Mouse (Mus musculus) midbrain, embryonic 11.5 days (tissue): ENCODE measurements around the gene Zfp296. TPM values are rescaled to one million over a fixed set of nuclear protein-coding genes. Genes with fewer than 3 reads are reported as not detected.
A peak's percentile ranks its signal among the peaks of the same experiment; 100 is the strongest.

Source experiments
- ATAC-seq: fragments of 200-750 bp; cut with Nextera tagmentation; 2 replicates; pipeline ENCODE4 v1.8.0; 2017; ENCODE audit warnings: moderate TSS enrichment, moderate library complexity; ENCODE audit not compliant: low FRiP score
- DNase-seq: peaks from one replicate; pipeline ENCODE4 v3.0.0; 2015; ENCODE audit warnings: low spot score; ENCODE audit errors: missing footprints
- H3K27ac ChIP-seq: fragments of 300-500 bp; sonication (generic); 2 replicates; pipeline ENCODE4 v1.5.1; 2014; ENCODE audit warnings: low read depth, low read length
- H3K27me3 ChIP-seq: fragments of 300-500 bp; sonication (generic); 2 replicates; pipeline ENCODE4 v1.6.1; 2014; ENCODE audit warnings: mild to moderate bottlenecking, low read length, moderate library complexity, mixed read lengths; ENCODE audit not compliant: control insufficient read depth, insufficient read depth
- H3K36me3 ChIP-seq: fragments of 300-500 bp; sonication (generic); 2 replicates; pipeline ENCODE4 v1.6.1; 2014; ENCODE audit warnings: mild to moderate bottlenecking, low read length, moderate library complexity, mixed read lengths; ENCODE audit not compliant: control insufficient read depth, insufficient read depth
- H3K4me1 ChIP-seq: fragments of 300-500 bp; sonication (generic); 2 replicates; pipeline ENCODE4 v1.6.1; 2014; ENCODE audit warnings: low read length; ENCODE audit not compliant: control insufficient read depth, insufficient read depth
- H3K4me2 ChIP-seq: fragments of 300-500 bp; sonication (generic); 2 replicates; pipeline ENCODE4 v1.6.1; 2014; ENCODE audit warnings: mild to moderate bottlenecking, moderate library complexity
- H3K4me3 ChIP-seq: fragments of 300-500 bp; sonication (generic); 2 replicates; pipeline ENCODE4 v1.5.1; 2014; ENCODE audit warnings: low read depth, low read length
- H3K9ac ChIP-seq: fragments of 300-500 bp; sonication (generic); 2 replicates; pipeline ENCODE4 v1.6.1; 2014; ENCODE audit warnings: low read length
- H3K9me3 ChIP-seq: fragments of 300-500 bp; sonication (generic); 2 replicates; pipeline ENCODE4 v1.6.1; 2016; ENCODE audit warnings: low read length; ENCODE audit not compliant: control insufficient read depth
- WGBS: fragments of 180-500 bp; shearing (Covaris S2); extraction: QIAGEN DNeasy Blood & Tissue Kit; methylation state at CpG from one replicate; pipeline ENCODE4 v1.1.7; 2014; 5-methylcytosine and 5-hydroxymethylcytosine counted together
- polyA plus RNA-seq: library from polyadenylated mRNA; unstranded; fragments of >200 nt; fragmentation: Nextera tagmentation; extraction: Ambion mirVana; gene quantifications from 2 replicates; pipeline ENCODE4 v1.2.1, GENCODE M21; 2014

The Zfp296 gene
- polyA plus RNA-seq, 1 experiment from 2014 or later = 0.20 TPM

DNA sequence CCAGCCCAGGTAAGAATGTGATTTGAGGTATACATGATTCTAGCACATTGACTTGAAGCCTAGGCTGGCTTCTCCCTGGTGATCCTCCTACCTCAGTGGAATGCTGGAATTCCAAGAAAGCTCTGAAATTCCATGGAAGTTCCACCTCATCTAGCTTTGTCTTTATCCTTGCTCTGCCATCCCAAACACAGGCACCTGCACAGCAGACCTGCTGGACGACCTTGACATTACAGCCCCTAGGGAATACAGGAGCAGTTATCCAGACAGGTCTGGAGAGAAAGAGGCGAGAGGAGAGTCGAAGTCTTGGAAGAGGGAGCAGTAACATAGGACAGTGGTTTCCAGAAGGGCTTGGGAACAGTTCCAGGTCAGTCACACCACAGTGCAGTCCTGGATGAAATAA lies 7.4 kb upstream of the Zfp296 start:
- Histone ChIP-seq H3K4me2 (no peak overlapping the region), H3K36me3 (peaks cover 7% of the 10 kb centered on the region), H3K9ac (no peak overlapping the region), H3K4me1 (peaks cover 6% of the 10 kb centered on the region; the same call in 1 of the 2 replicates), H3K27me3 (peaks cover 2% of the 10 kb centered on the region; the same call in 1 of the 2 replicates), H3K9me3 (no peaks in the 10 kb centered on the region; the same call in 1 of the 2 replicates), H3K27ac (no peak overlapping the region), H3K4me3 (no peak overlapping the region)
- DNase-seq (no peak), ATAC-seq (no peak)
- 90% methylated on average over 3 of the region's 3 CpGs for WGBS

DNA sequence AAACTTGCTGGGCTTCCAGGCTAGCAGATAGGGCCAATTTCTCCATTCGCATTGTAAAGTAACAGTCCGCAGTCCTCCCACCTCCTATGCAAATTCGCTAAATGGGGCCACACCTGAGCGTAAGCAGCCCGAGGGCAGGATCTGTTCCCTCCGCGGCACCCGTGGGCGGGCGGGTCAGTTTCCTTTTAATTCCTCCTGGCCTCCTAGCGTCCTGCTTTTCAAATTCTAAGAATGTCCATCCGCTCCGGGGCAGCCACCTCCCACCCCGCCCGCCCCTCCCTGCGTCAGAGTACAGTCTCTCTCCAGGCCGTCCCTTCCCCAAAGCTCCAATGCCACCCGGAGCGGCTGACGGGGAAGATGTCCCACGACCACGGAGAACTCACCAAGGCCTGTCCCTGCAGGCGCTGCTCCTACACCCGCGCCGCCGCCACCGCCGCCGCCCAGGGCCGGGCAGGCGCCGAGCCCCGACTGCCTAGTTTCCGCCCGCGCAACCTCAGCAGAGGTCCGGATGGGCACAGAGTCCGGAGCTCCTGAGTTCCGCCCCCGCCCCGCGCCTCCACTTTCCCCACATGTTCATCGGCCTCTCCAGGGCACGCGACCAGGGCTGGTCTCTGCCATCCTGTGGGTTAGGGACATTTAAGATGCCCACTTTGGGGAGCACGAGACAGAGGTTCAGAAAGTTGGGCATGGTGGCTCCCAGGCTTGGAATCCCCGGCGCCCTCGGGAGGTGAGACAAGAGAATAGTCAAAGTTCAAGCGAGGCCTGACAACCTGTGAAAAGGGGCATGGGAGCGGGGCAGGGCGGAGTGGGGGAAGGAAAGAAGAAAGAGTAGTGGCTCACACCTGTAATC lies 3.9 kb upstream of the Zfp296 start:
- H3K4me3 ChIP-seq = peak overlapping the region; percentile 86
- under 1% methylated on average over 53 of the region's 53 CpGs for WGBS
- H3K9me3 ChIP-seq = no peaks in the 10 kb centered on the region
- ATAC-seq = peak; percentile 83
- H3K9ac ChIP-seq = peak overlapping the region; percentile 86
- H3K27ac ChIP-seq = peak overlapping the region; percentile 45; the same call in 1 of the 2 replicates
- peaks cover 2% of the 10 kb centered on the region; the same call in 1 of the 2 replicates for H3K36me3 ChIP-seq
- H3K27me3 ChIP-seq = peaks cover 29% of the 10 kb centered on the region
- peaks cover 11% of the 10 kb centered on the region for H3K4me1 ChIP-seq
- H3K4me2 ChIP-seq = peak overlapping the region; percentile 67
- DNase-seq = peak; percentile 99

DNA sequence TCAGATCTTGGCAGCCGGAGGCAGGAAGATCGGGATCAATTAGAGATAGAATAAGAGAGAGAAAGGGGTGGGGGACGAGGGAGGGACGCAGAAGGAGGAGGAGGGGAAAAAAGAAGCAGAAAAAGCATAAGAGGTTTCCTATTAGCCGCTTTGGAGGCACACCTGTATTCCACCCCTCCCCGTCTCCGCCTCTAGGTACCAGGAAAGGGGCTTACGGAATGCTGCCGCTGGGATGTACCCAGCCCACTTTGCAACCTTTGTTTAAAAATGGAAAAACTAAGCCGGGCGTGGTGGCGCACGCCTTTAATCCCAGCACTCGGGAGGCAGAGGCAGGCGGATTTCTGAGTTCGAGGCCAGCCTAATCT lies 3.3 kb upstream of the Zfp296 start:
- Histone ChIP-seq H3K4me1 (peaks cover 11% of the 10 kb centered on the region), H3K4me2 (peak overlapping the region; percentile 67), H3K9ac (peak overlapping the region; percentile 86), H3K4me3 (peak overlapping the region; percentile 86), H3K9me3 (no peaks in the 10 kb centered on the region), H3K36me3 (peaks cover 1% of the 10 kb centered on the region; the same call in 1 of the 2 replicates), H3K27ac (no peak overlapping the region), H3K27me3 (peaks cover 35% of the 10 kb centered on the region)
- ATAC-seq (no peak), DNase-seq (no peak)
- whole genome bisulfite sequencing = 24% methylated on average over 16 of the region's 16 CpGs

GRCm38 (mm10) chr7:19575559-19575958 lies 1.5 kb upstream of the Zfp296 start:
- ATAC-seq (no peak), DNase-seq (peak; percentile 59)
- Histone ChIP-seq H3K4me2 (no peak overlapping the region), H3K9me3 (no peaks in the 10 kb centered on the region), H3K9ac (no peak overlapping the region), H3K27ac (no peak overlapping the region), H3K27me3 (peaks cover 45% of the 10 kb centered on the region), H3K4me3 (no peak overlapping the region), H3K36me3 (no peaks in the 10 kb centered on the region), H3K4me1 (peaks cover 11% of the 10 kb centered on the region)
- 62% methylated on average over 3 of the region's 3 CpGs for WGBS

DNA sequence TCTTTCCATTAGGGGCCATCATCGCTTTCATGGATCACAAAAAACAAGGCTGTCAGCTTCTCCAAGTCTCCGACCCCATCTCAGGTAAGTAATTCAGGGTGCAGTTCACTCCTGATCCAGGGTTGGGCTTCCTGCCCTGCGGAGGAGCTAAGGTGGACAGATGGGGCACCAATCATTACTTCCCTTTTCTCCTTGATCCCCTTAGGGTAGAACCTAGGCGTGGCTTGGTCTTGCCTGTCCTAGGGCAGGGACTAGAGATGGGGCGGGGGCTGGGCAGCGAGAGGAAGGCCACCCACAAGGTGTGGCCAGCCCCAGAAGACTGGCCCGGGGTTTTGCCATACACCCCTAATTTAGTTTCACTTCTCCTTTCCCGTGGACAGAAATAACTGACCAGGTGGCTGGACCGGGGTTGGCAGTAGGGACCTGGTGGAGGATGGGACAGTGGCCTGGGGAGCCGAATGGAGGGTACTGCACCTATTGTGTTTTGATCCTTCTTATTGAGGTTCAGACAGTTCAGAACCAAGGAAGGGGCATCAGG lies 859 bp downstream of the Zfp296 start:
- H3K27ac ChIP-seq = no peak overlapping the region
- no peak overlapping the region for H3K9ac ChIP-seq
- 0 out of 2 replicates have a peak, but pooled peaks cover 3% of the 10 kb centered on the region for H3K36me3 ChIP-seq
- no peaks in the 10 kb centered on the region for H3K9me3 ChIP-seq
- H3K4me3 ChIP-seq = no peak overlapping the region; the same call in 1 of the 2 replicates
- peaks cover 45% of the 10 kb centered on the region for H3K27me3 ChIP-seq
- H3K4me1 ChIP-seq = peaks cover 6% of the 10 kb centered on the region
- peak overlapping the region; percentile 53 for H3K4me2 ChIP-seq
- DNase-seq (peak; percentile 87), ATAC-seq (no peak)
- WGBS = 20% methylated on average over 10 of the region's 10 CpGs

DNA sequence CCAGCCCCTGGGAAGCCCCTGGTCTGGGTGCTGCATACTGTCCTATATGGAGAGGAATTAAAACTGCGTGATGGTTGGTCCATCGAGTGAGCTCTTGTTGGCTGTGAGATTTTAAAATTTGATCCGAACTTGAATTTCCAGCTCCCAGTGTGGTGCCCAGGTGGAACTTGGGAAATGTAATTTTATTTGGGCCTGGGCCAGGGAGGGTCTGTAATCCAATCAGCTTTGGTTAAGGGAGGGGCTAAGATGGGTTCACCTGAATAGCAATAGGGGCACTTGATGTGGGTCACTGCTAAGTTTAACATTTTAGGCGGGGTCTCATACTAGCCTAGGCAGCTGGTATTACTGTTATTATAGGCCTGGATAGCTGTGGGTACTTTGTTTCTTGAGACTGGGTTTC lies 1.3 kb downstream of the Zfp296 start:
- Histone ChIP-seq H3K4me2 (no peak overlapping the region), H3K27me3 (peaks cover 45% of the 10 kb centered on the region), H3K9me3 (no peaks in the 10 kb centered on the region)

GRCm38 (mm10) chr7:19579751-19580150 lies 2.7 kb downstream of the Zfp296 start:
- Histone ChIP-seq H3K27ac (no peak overlapping the region), H3K4me1 (peaks cover 6% of the 10 kb centered on the region), H3K4me2 (no peak overlapping the region), H3K4me3 (no peak overlapping the region), H3K9ac (no peak overlapping the region), H3K36me3 (peaks cover 17% of the 10 kb centered on the region), H3K27me3 (peaks cover 42% of the 10 kb centered on the region), H3K9me3 (no peaks in the 10 kb centered on the region)
- ATAC-seq (no peak), DNase-seq (no peak)
- WGBS = 84% methylated on average over 10 of the region's 10 CpGs

More for the DNA sequence above, 1.3 kb downstream of the Zfp296 start:
- peak; percentile 68 for DNase-seq
- peaks cover 6% of the 10 kb centered on the region for H3K4me1 ChIP-seq
- H3K9ac ChIP-seq = no peak overlapping the region
- H3K27ac ChIP-seq = no peak overlapping the region
- 67% methylated on average over 4 of the region's 4 CpGs for WGBS
- ATAC-seq = no peak
- H3K4me3 ChIP-seq = no peak overlapping the region
- H3K36me3 ChIP-seq = peaks cover 4% of the 10 kb centered on the region

GRCm38 (mm10) chr7:19580634-19581033 lies 3.5 kb downstream of the Zfp296 start:
- 86% methylated on average over 8 of the region's 8 CpGs for WGBS
- no peak overlapping the region for H3K27ac ChIP-seq
- no peak for ATAC-seq
- peak; percentile 77 for DNase-seq
- H3K9me3 ChIP-seq = no peaks in the 10 kb centered on the region
- no peak overlapping the region for H3K9ac ChIP-seq
- H3K4me1 ChIP-seq = peaks cover 6% of the 10 kb centered on the region
- H3K4me3 ChIP-seq = no peak overlapping the region
- H3K27me3 ChIP-seq = peaks cover 41% of the 10 kb centered on the region
- H3K4me2 ChIP-seq = no peak overlapping the region
- H3K36me3 ChIP-seq = peaks cover 24% of the 10 kb centered on the region

DNA sequence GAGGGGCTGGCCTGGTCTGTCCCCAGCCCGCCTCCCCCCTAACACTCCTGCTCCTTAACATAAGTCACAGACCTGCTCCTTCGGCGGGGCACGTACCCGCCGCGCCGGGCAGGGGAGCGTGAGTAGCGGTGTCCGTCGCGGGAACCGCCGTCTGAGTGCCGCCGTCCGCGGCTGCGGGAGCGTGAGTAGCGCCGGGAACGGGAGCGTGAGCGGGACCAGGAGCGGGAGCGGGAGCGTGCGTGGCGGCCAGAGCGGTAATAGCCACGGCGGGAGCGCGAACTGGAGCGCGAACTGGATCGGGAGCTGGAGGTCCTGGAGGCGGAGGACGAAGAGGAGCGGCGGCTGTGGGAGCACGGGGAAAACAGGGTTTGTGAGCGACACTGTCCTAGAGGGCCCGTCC lies 9.2 kb downstream of the Zfp296 start:
- no peak overlapping the region for H3K9ac ChIP-seq
- 72% methylated on average over 46 of the region's 46 CpGs for WGBS

More for the DNA sequence above, 9.2 kb downstream of the Zfp296 start:
- no peak overlapping the region for H3K27ac ChIP-seq
- peaks cover 60% of the 10 kb centered on the region for H3K36me3 ChIP-seq
- no peaks in the 10 kb centered on the region for H3K4me1 ChIP-seq
- H3K4me3 ChIP-seq = no peak overlapping the region
- H3K27me3 ChIP-seq = no peaks in the 10 kb centered on the region
- DNase-seq (no peak), ATAC-seq (no peak)
- no peaks in the 10 kb centered on the region for H3K9me3 ChIP-seq
- no peak overlapping the region for H3K4me2 ChIP-seq
